Mouse (Mus musculus): ENCODE results near the gene Bco2. TPM values are rescaled to one million over a fixed set of nuclear protein-coding genes. Genes with fewer than 3 reads are reported as not detected.

Gene Bco2
- total and polyA plus RNA-seq, 2 experiments: 6.0 to 24.3 TPM

GRCm38 (mm10) chr9:50567372-50567771 is 12.4 kb upstream of the Bco2 start:
- Histone ChIP-seq H3K4me1 (ENCODE audit: control insufficient read depth, insufficient read depth, low read length) (no peaks in the 10 kb centered on the region; the same call in 1 of the 2 replicates), H3K27ac (replicated peaks; ENCODE audit: insufficient read depth, low read depth, low read length) (no peak overlapping the region), H3K4me3 (ENCODE audit: insufficient read depth, low read depth, low read length) (no peak overlapping the region), H3K79me2 (ENCODE audit: control insufficient read depth, insufficient read depth, low read length) (no peaks in the 10 kb centered on the region), H3K36me3 (ENCODE audit: control insufficient read depth, insufficient read depth, low read length) (no peaks in the 10 kb centered on the region), H3K27me3 (ENCODE audit: control insufficient read depth, insufficient read depth, low read length) (no peaks in the 10 kb centered on the region), H3K9ac (ENCODE audit: low read depth, low read length) (no peak overlapping the region)
- no peak for DNase-seq (ENCODE audit: extremely low read depth, low read depth, low spot score)
- TF ChIP-seq CTCF (IDR thresholded peaks at IDR 0.05; ENCODE audit: low read depth, low read length) (no peak), POLR2A (IDR thresholded peaks at IDR 0.05; ENCODE audit: extremely low read depth, insufficient read depth, low read length) (no peak)
- 84% methylated on average over 4 of the region's 4 CpGs for WGBS

GRCm38 (mm10) chr9:50565940-50566339 is 11.0 kb upstream of the Bco2 start:
- peak; percentile 37 for DNase-seq (ENCODE audit: extremely low read depth, low read depth, low spot score)
- no peaks in the 10 kb centered on the region for H3K36me3 ChIP-seq (ENCODE audit: control insufficient read depth, insufficient read depth, low read length)
- no peaks in the 10 kb centered on the region for H3K27me3 ChIP-seq (ENCODE audit: control insufficient read depth, insufficient read depth, low read length)
- WGBS: 57% methylated on average over 4 of the region's 4 CpGs
- H3K4me1 ChIP-seq (ENCODE audit: control insufficient read depth, insufficient read depth, low read length): peaks cover 4% of the 10 kb centered on the region; the same call in 1 of the 2 replicates
- H3K79me2 ChIP-seq (ENCODE audit: control insufficient read depth, insufficient read depth, low read length): no peaks in the 10 kb centered on the region
- H3K9ac ChIP-seq (ENCODE audit: low read depth, low read length): no peak overlapping the region
- H3K27ac ChIP-seq (replicated peaks; ENCODE audit: insufficient read depth, low read depth, low read length): no peak overlapping the region
- H3K4me3 ChIP-seq (ENCODE audit: insufficient read depth, low read depth, low read length): no peak overlapping the region
- TF ChIP-seq CTCF (IDR thresholded peaks at IDR 0.05; ENCODE audit: low read depth, low read length) (no peak), POLR2A (IDR thresholded peaks at IDR 0.05; ENCODE audit: extremely low read depth, insufficient read depth, low read length) (no peak)

- Histone ChIP-seq H3K4me1 (ENCODE audit: control insufficient read depth, insufficient read depth, low read length) (peaks cover 7% of the 10 kb centered on the region; the same call in 1 of the 2 replicates), H3K4me3 (ENCODE audit: insufficient read depth, low read depth, low read length) (no peak overlapping the region), H3K36me3 (ENCODE audit: control insufficient read depth, insufficient read depth, low read length) (no peaks in the 10 kb centered on the region), H3K79me2 (ENCODE audit: control insufficient read depth, insufficient read depth, low read length) (no peaks in the 10 kb centered on the region), H3K27ac (replicated peaks; ENCODE audit: insufficient read depth, low read depth, low read length) (no peak overlapping the region), H3K27me3 (ENCODE audit: control insufficient read depth, insufficient read depth, low read length) (no peaks in the 10 kb centered on the region), H3K9ac (ENCODE audit: low read depth, low read length) (no peak overlapping the region)
- DNase-seq (ENCODE audit: extremely low read depth, low read depth, low spot score): no peak
- 80% methylated on average over 7 of the region's 7 CpGs for WGBS
- TF ChIP-seq POLR2A (IDR thresholded peaks at IDR 0.05; ENCODE audit: extremely low read depth, insufficient read depth, low read length): no peak
- no peak for TF ChIP-seq CTCF (IDR thresholded peaks at IDR 0.05; ENCODE audit: low read depth, low read length)
Measured at GRCm38 (mm10) chr9:50565173-50565572, 10.2 kb upstream of the Bco2 start.

- DNase-seq (ENCODE audit: extremely low read depth, low read depth, low spot score): peak; percentile 98
- TF ChIP-seq CTCF (IDR thresholded peaks at IDR 0.05; ENCODE audit: low read depth, low read length) (no peak), POLR2A (IDR thresholded peaks at IDR 0.05; ENCODE audit: extremely low read depth, insufficient read depth, low read length) (no peak)
- no peaks in the 10 kb centered on the region for H3K79me2 ChIP-seq (ENCODE audit: control insufficient read depth, insufficient read depth, low read length)
- 0 out of 2 replicates have a peak overlapping the region, but pooled peaks have one; percentile 10 for H3K27ac ChIP-seq (replicated peaks; ENCODE audit: insufficient read depth, low read depth, low read length)
- H3K4me1 ChIP-seq (ENCODE audit: control insufficient read depth, insufficient read depth, low read length): peaks cover 7% of the 10 kb centered on the region; the same call in 1 of the 2 replicates
- no peaks in the 10 kb centered on the region for H3K27me3 ChIP-seq (ENCODE audit: control insufficient read depth, insufficient read depth, low read length)
- H3K36me3 ChIP-seq (ENCODE audit: control insufficient read depth, insufficient read depth, low read length): no peaks in the 10 kb centered on the region
- H3K4me3 ChIP-seq (ENCODE audit: insufficient read depth, low read depth, low read length): no peak overlapping the region
- H3K9ac ChIP-seq (ENCODE audit: low read depth, low read length): no peak overlapping the region
- WGBS: 22% methylated on average over 2 of the region's 2 CpGs
Measured at GRCm38 (mm10) chr9:50561918-50562360, 7.0 kb upstream of the Bco2 start.

- no peaks in the 10 kb centered on the region for H3K79me2 ChIP-seq (ENCODE audit: control insufficient read depth, insufficient read depth, low read length)
- no peaks in the 10 kb centered on the region for H3K27me3 ChIP-seq (ENCODE audit: control insufficient read depth, insufficient read depth, low read length)
- DNase-seq (ENCODE audit: extremely low read depth, low read depth, low spot score): no peak
Measured at GRCm38 (mm10) chr9:50561145-50561917, 6.3 kb upstream of the Bco2 start, which contains the start of gene Tex12. Gene Tex12 (minus strand): TSS chr9:50561325.

More at GRCm38 (mm10) chr9:50561145-50561917, 6.3 kb upstream of the Bco2 start, which contains the start of gene Tex12:
- H3K4me1 ChIP-seq (ENCODE audit: control insufficient read depth, insufficient read depth, low read length): peaks cover 7% of the 10 kb centered on the region; the same call in 1 of the 2 replicates
- H3K27ac ChIP-seq (replicated peaks; ENCODE audit: insufficient read depth, low read depth, low read length): peak within 1 kb of the TSS; percentile 87
- H3K9ac ChIP-seq (ENCODE audit: low read depth, low read length): peak within 1 kb of the TSS; percentile 20
- H3K4me3 ChIP-seq (ENCODE audit: insufficient read depth, low read depth, low read length): peak within 1 kb of the TSS; percentile 20; the same call in 1 of the 2 replicates
- 79% methylated on average over 38 of the region's 38 CpGs for WGBS
- TF ChIP-seq CTCF (IDR thresholded peaks at IDR 0.05; ENCODE audit: low read depth, low read length) (no peak), POLR2A (IDR thresholded peaks at IDR 0.05; ENCODE audit: extremely low read depth, insufficient read depth, low read length) (no peak)
- H3K36me3 ChIP-seq (ENCODE audit: control insufficient read depth, insufficient read depth, low read length): no peaks in the 10 kb centered on the region

Data from liver, adult 2 months (tissue).